Mouse (Mus musculus) heart, postnatal 36 days (tissue): ENCODE results near the gene Dock3. TPM values are rescaled to one million over a fixed set of nuclear protein-coding genes. Genes with fewer than 3 reads are reported as not detected.

Source experiments
- DNase-seq, 2 experiments: peaks; one replicate each; pipeline ENCODE4 v3.0.0; 2021 to 2022
- intact Hi-C: fragments of 180-260 bp; cut with DNase I; formaldehyde crosslinking; loops from one replicate; pipeline ENCODE4 v1.15.1; 2025
- microRNA-seq, 2 experiments: library from miRNA; unstranded; fragments of <30 nt; microRNA quantifications; one replicate each; pipeline ENCODE4 v1.2.0; 2021; ENCODE audit warnings: borderline number of aligned reads in 2 of 2
- total RNA-seq, 2 experiments: library from RNA; stranded (reverse); gene quantifications; 2 replicates each; pipeline ENCODE4 v1.2.3; 2021

Gene Dock3
- total RNA-seq, 2 experiments from 2014 or later = 3.9 to 5.3 TPM

GRCm38 (mm10) chr9:106858036-106858435 is 373.7 kb downstream of the Dock3 start:
- intact Hi-C loops = no loop called here
- DNase-seq = no peak

DNA sequence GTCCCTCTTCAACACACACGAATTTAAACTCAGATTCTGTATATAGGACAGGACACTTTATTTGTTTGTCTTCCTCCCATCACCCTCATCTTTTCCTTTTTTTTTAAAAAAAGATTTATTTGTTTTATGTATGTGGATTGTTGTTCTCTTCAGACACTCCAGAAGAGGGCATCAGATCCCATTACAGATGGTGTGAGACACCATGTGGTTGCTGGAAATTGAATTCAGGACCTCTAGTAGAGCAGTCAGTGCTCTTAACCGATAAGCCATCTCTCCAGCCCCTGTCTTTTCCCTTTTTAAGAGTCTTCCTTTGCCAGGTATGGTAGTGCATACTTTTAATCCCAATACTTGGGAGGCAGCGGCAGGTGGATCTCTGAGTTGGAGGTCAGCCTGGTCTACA is 375.0 kb downstream of the Dock3 start:
- DNase-seq = no peak
- intact Hi-C loops = no loop called here

Small RNA genes lying within 50 kb of the gene (microRNA-seq; reads per million reads assigned to microRNA genes)
- 0 reads per million in 2 experiments for gene Gm22238

Other genes starting within 250 kb of the Dock3 start
- gene Mapkapk3, start 58.0 kb upstream of the Dock3 start, total RNA-seq = 10 to 100 TPM; 27.0 to 33.6 TPM
- gene Cish, start 64.1 kb upstream of the Dock3 start, total RNA-seq = 100 to 1,000 TPM; 145 to 149 TPM
- gene Hemk1, start 106.4 kb upstream of the Dock3 start, total RNA-seq = 10 to 100 TPM; 22.3 to 22.6 TPM
- gene 6430571L13Rik, start 108.7 kb upstream of the Dock3 start, total RNA-seq = 1 to 10 TPM; 4.2 to 5.3 TPM
- gene Cacna2d2, start 167.7 kb upstream of the Dock3 start, total RNA-seq = 10 to 100 TPM; 10.5 to 13.3 TPM